Mouse (Mus musculus): ENCODE results near the gene Auts2.

The Auts2 gene

GRCm38 (mm10) chr5:131433291-131433690 lies 1109.9 kb downstream of the Auts2 start:
- no peak for DNase-seq (ENCODE audit: low read depth)

- no peak for DNase-seq (ENCODE audit: low read depth)
Measured at GRCm38 (mm10) chr5:131431896-131432295, 1111.2 kb downstream of the Auts2 start.

DNA sequence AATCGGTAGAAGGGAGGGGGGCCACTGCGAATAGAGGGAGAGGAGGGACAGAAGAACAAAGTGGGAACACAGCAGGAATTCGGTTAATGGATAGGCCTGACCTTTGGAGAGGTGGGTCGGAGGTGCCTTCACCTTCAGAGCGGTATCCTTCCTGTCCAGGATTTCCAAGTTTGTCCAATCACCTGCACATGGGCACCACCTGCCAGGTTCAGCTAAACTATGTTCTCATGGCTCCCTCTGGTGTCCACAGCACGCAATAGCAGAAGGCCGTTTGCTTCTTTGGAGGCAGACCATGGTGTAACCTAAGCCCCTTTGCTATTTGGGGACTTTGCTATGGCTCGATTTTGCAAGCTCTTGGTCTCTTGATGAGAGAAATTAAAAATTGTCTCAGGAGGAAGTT lies 1113.0 kb downstream of the Auts2 start:
- DNase-seq (ENCODE audit: low read depth): peak; percentile 15

GRCm38 (mm10) chr5:131429563-131429962 lies 1113.6 kb downstream of the Auts2 start:
- DNase-seq (ENCODE audit: low read depth): no peak

GRCm38 (mm10) chr5:131427734-131428413 lies 1115.3 kb downstream of the Auts2 start:
- DNase-seq (ENCODE audit: low read depth): peak; percentile 23

DNA sequence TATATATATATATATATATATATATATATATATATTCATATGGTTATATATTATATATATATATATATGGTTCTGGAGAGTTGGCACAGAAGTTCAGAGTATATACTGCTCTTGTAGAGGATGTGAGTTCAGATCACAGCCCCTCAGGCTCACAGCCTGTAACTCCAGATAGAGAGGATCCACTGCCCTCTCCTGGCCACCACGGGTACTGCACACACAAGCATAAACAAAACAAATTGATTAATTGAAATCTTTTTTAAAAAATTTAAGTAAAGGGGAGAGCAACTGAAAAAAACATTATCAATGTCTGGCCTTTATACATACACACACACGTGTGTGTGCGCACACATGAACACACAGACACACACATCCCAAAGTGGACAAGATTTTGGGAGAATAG lies 1120.4 kb downstream of the Auts2 start:
- no peak for DNase-seq (ENCODE audit: low read depth)

DNA sequence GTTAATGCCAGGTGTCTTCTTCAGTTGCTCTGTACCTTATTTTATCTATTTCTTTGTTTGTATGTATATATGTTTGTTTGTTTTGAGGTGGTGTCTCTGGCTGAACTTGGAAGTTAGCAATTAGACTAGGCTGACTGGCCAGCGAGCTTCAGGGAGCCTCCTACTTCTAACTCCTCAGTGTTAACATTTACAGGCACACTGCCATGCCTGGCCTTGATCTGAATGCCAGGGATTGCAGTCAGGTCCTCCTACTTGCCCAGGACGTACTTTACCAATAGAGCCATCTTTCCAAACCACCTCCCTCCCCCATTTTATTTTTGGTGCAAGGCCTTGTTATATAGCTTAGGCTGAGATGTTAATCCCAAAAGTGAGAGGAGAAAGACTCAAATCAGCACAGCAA lies 1122.7 kb downstream of the Auts2 start:
- DNase-seq (ENCODE audit: low read depth): no peak

- DNase-seq (ENCODE audit: low read depth): no peak
Measured at GRCm38 (mm10) chr5:131415902-131416545, 1127.1 kb downstream of the Auts2 start.

- DNase-seq (ENCODE audit: low read depth): no peak
Measured at GRCm38 (mm10) chr5:131398250-131398649, 1144.9 kb downstream of the Auts2 start.

DNA sequence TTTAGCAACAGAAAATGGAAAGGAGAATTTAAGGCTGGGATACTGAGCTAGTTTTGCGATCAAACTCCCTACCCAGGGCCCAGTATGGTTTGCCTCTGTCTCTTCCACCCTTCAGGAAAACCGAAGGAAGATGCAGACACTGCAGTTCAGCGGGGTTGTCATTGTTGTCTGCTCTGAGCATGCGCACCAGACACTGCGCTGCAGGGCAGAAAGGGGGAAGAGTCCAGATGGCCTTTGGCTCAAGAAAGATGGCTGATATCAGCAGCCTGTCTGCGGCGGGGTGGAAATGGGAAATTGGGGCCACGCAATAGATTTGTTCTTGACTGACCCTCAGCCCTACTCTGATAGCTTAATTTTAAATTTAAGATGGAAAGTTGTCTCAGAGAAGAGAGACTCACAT lies 1147.4 kb downstream of the Auts2 start:
- DNase-seq (ENCODE audit: low read depth): no peak

Measured in c-Kit-positive CD71-positive TER-119-negative erythroid progenitor cells, embryonic 14.5 days (primary cell).